8 mouse cellular contexts compared by ENCODE assay signal in the genomic region with DNA sequence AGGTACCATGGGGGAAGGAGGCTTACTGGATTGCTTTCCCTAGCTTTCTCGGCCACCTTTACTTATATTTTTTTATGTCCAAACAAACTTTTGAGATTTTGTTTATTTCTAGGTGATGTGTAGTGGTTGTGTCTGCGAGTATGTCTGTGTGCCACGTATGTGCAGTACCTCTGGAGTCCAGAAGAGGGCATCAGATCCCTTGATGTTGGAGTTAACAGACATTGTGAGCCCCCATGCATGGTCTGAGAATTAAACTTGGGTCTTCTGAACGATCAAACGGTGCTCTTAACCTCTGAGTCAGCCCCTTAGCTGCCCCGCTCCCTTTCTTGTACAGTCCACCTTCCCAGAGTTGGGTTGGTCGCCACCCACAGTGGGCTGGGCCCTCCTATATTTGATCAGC. TPM values are rescaled to one million over a fixed set of nuclear protein-coding genes. Genes with fewer than 3 reads are reported as not detected.
A peak's percentile ranks its signal among the peaks of the same experiment; 100 is the strongest.
DNase-seq lines count a peak whose midpoint lies in the region; ATAC-seq and TF ChIP-seq lines count a peak whose summit lies in the region.
"Had no signal": no experiment of that assay in that cellular context is flagged by ENCODE, and none has a peak within 500 bp of the region (broad histone marks: within the 10 kb centered on the region; RNA-seq: fewer than 3 reads in every experiment).

No protein-coding gene starts in this region.

- no peak overlapping the region for H3K4me2 ChIP-seq in hindbrain, embryonic 13.5 days

- no peaks in the 10 kb centered on the region for H3K27me3 ChIP-seq in small intestine, adult 2 months (ENCODE audit: control insufficient read depth, insufficient read depth, low read length)
- H3K27me3 ChIP-seq in hindbrain, embryonic 13.5 days: no peaks in the 10 kb centered on the region

- no peaks in the 10 kb centered on the region for H3K36me3 ChIP-seq in small intestine, adult 2 months (ENCODE audit: control insufficient read depth, insufficient read depth, low read length)
- H3K36me3 ChIP-seq in hindbrain, embryonic 13.5 days: no peaks in the 10 kb centered on the region

- 76% methylated on average over 7 of the region's 7 CpGs for WGBS in small intestine, adult 2 months
- 81% methylated on average over 7 of the region's 7 CpGs for WGBS in hindbrain, embryonic 13.5 days

- no peak for ATAC-seq in hindbrain, embryonic 13.5 days (ENCODE audit: low FRiP score)

- peak; percentile 81 for TF ChIP-seq CTCF in layer of hippocampus, adult 2 months (conservative IDR thresholded peaks at IDR 0.05)
- TF ChIP-seq CTCF in small intestine, adult 2 months (IDR thresholded peaks at IDR 0.05; ENCODE audit: extremely low read depth, insufficient read length, insufficient replicate concordance, low read depth, low read length): peak; percentile 12; the same call in 1 of the 2 replicates

- peaks cover 3% of the 10 kb centered on the region for H3K4me1 ChIP-seq in small intestine, adult 2 months (ENCODE audit: control insufficient read depth, insufficient read depth, insufficient read length, low read length)
- H3K4me1 ChIP-seq in hindbrain, embryonic 13.5 days (replicated peaks): peaks cover 27% of the 10 kb centered on the region

- no peak for TF ChIP-seq POLR2A in small intestine, adult 2 months (IDR thresholded peaks at IDR 0.05; ENCODE audit: low read depth, low read length)

- no peaks in the 10 kb centered on the region for H3K9me3 ChIP-seq in hindbrain, embryonic 13.5 days

- H3K4me3 ChIP-seq in layer of hippocampus, adult 2 months: no peak overlapping the region
- H3K4me3 ChIP-seq in small intestine, adult 2 months (ENCODE audit: low read depth, low read length): no peak overlapping the region
- no peak overlapping the region for H3K4me3 ChIP-seq in hindbrain, embryonic 13.5 days
- H3K4me3 ChIP-seq: erythroblast, embryonic 14.5 days had no signal

- peak in 1 of 2 experiments; percentile 37 for DNase-seq in layer of hippocampus, adult 2 months (ENCODE audit: low spot score in 2 of 2)
- DNase-seq in layer of hippocampus, adult 18-20 months (ENCODE audit: low spot score in 2 of 2): no peak
- peak; percentile 11 to 36 for DNase-seq in CD8-positive naive resting alpha-beta T cell, adult 2 months (ENCODE audit: low read depth in 2 of 2, low spot score in 2 of 2)
- DNase-seq in MEL-GATA-1-ER (ENCODE audit: extremely low read depth, low read depth): peak; percentile 64
- no peak for DNase-seq in adrenal gland, postnatal 36 days

- H3K9ac ChIP-seq in hindbrain, embryonic 13.5 days: no peak overlapping the region

- H3K27ac ChIP-seq in layer of hippocampus, adult 2 months: no peak overlapping the region
- H3K27ac ChIP-seq in small intestine, adult 2 months (ENCODE audit: insufficient read depth, low read depth, low read length): no peak overlapping the region
- H3K27ac ChIP-seq in hindbrain, embryonic 13.5 days: no peak overlapping the region

RNA-seq across cellular contexts. Expression of a gene that starts 4.4 kb away (rescaled TPM):
- 100 to 1,000 TPM; 215 to 246 TPM for total RNA-seq in layer of hippocampus, adult 2 months (2021)
- 100 to 1,000 TPM; 196 to 210 TPM for total RNA-seq in layer of hippocampus, adult 18-20 months (2021)
- 3.5 and 5.6 TPM in 2 replicates for polyA plus RNA-seq in small intestine, adult 2 months (2012; rRNA removed)
- 40.7 and 40.9 TPM in 2 replicates for polyA plus RNA-seq in hindbrain, embryonic 13.5 days (2015; fragmentation: Nextera tagmentation; extraction: Ambion mirVana)
- total RNA-seq in adrenal gland, postnatal 36 days (2021): 10 to 100 TPM; 29.9 to 40.9 TPM

Comparison
In these comparisons a context has a peak if more than half of its experiments do, and no peak if none do; other contexts are left out.
1. DNase-seq: peak in CD8-positive naive resting alpha-beta T cell, adult 2 months (2 of 2) and MEL-GATA-1-ER (single experiment); none in layer of hippocampus, adult 18-20 months (0 of 2) and adrenal gland, postnatal 36 days (0 of 2).
2. RNA of a gene that starts 4.4 kb away (total RNA-seq): 215 to 246 TPM in layer of hippocampus, adult 2 months and 196 to 210 TPM in layer of hippocampus, adult 18-20 months; 29.9 to 40.9 TPM in adrenal gland, postnatal 36 days; every median in the first group is over 4 times any median in the second.